Mouse (Mus musculus): ENCODE results near the gene Olfr765. TPM values are rescaled to one million over a fixed set of nuclear protein-coding genes. Genes with fewer than 3 reads are reported as not detected.

The Olfr765 gene
- polyA plus RNA-seq, 1 experiment from 2014 or later: not detected

GRCm38 (mm10) chr10:128996523-128997040 is 53.2 kb downstream of the Olfr765 start:
- H3K4me1 ChIP-seq (replicated peaks; ENCODE audit: insufficient read depth, low read length): no peaks in the 10 kb centered on the region
- H3K9ac ChIP-seq (ENCODE audit: low read depth, low read length): no peak overlapping the region
- no peaks in the 10 kb centered on the region for H3K36me3 ChIP-seq (ENCODE audit: insufficient read depth, low read length)
- H3K4me3 ChIP-seq (replicated peaks; ENCODE audit: low read depth, low read length): no peak overlapping the region
- no peak overlapping the region for H3K27ac ChIP-seq
- WGBS: 73% methylated on average over 4 of the region's 4 CpGs
- no peak for TF ChIP-seq CTCF (IDR thresholded peaks at IDR 0.05; ENCODE audit: low read depth)
- H3K9me3 ChIP-seq (replicated peaks; ENCODE audit: low read length): no peaks in the 10 kb centered on the region
- no peaks in the 10 kb centered on the region for H3K27me3 ChIP-seq (ENCODE audit: insufficient read depth, low read length)
- ATAC-seq (replicated peaks; ENCODE audit: low FRiP score, low read depth) (no peak; the same call in 1 of the 2 replicates), DNase-seq (ENCODE audit: low spot score) (no peak)
- H3K4me2 ChIP-seq (ENCODE audit: low read length): no peak overlapping the region

GRCm38 (mm10) chr10:128995796-128996195 is 54.0 kb downstream of the Olfr765 start:
- Histone ChIP-seq H3K9ac (ENCODE audit: low read depth, low read length) (no peak overlapping the region), H3K4me1 (replicated peaks; ENCODE audit: insufficient read depth, low read length) (no peaks in the 10 kb centered on the region), H3K27me3 (ENCODE audit: insufficient read depth, low read length) (no peaks in the 10 kb centered on the region), H3K4me2 (ENCODE audit: low read length) (no peak overlapping the region), H3K36me3 (ENCODE audit: insufficient read depth, low read length) (no peaks in the 10 kb centered on the region), H3K9me3 (replicated peaks; ENCODE audit: low read length) (no peaks in the 10 kb centered on the region), H3K4me3 (replicated peaks; ENCODE audit: low read depth, low read length) (no peak overlapping the region), H3K27ac (no peak overlapping the region)
- 87% methylated on average over 1 of the region's 1 CpGs for WGBS
- DNase-seq (ENCODE audit: low spot score): no peak
- TF ChIP-seq CTCF (IDR thresholded peaks at IDR 0.05; ENCODE audit: low read depth): no peak
- ATAC-seq (replicated peaks; ENCODE audit: low FRiP score, low read depth): 0 out of 2 replicates have a peak, but pooled peaks have one; percentile 29

Other genes with a start within 250 kb of the Olfr765 start
- 46.2 and 48.5 TPM in 2 replicates for gene Dnajc14, start 245.9 kb downstream of the Olfr765 start, polyA plus RNA-seq (2015; fragmentation: Nextera tagmentation; extraction: Ambion mirVana)
- 11.7 and 13.2 TPM in 2 replicates for gene Tmem198b, start 245.6 kb downstream of the Olfr765 start, polyA plus RNA-seq (2015; fragmentation: Nextera tagmentation; extraction: Ambion mirVana)
- gene Sarnp, start 232.7 kb downstream of the Olfr765 start, polyA plus RNA-seq (2015; fragmentation: Nextera tagmentation; extraction: Ambion mirVana): 164 and 175 TPM in 2 replicates
- gene Ormdl2, start 228.4 kb downstream of the Olfr765 start, polyA plus RNA-seq (2015; fragmentation: Nextera tagmentation; extraction: Ambion mirVana): 87.2 and 87.5 TPM in 2 replicates
- gene Gdf11, start 158.3 kb downstream of the Olfr765 start, polyA plus RNA-seq (2015; fragmentation: Nextera tagmentation; extraction: Ambion mirVana): 7.7 and 8.2 TPM in 2 replicates
- gene Cd63, start 149.0 kb downstream of the Olfr765 start, polyA plus RNA-seq (2015; fragmentation: Nextera tagmentation; extraction: Ambion mirVana): 1,350 and 1,394 TPM in 2 replicates
- 12.9 and 15.0 TPM in 2 replicates for gene Rdh5, start 127.1 kb downstream of the Olfr765 start, polyA plus RNA-seq (2015; fragmentation: Nextera tagmentation; extraction: Ambion mirVana)
- gene Bloc1s1, start 126.0 kb downstream of the Olfr765 start, polyA plus RNA-seq (2015; fragmentation: Nextera tagmentation; extraction: Ambion mirVana): 272 and 276 TPM in 2 replicates
- gene Itga7, start 116.2 kb downstream of the Olfr765 start, polyA plus RNA-seq (2015; fragmentation: Nextera tagmentation; extraction: Ambion mirVana): 3.8 TPM in 2 replicates
- 59.9 and 69.3 TPM in 2 replicates for gene Mettl7b, start 89.0 kb downstream of the Olfr765 start, polyA plus RNA-seq (2015; fragmentation: Nextera tagmentation; extraction: Ambion mirVana)
- gene Olfr9, start 60.6 kb downstream of the Olfr765 start, polyA plus RNA-seq (2015; fragmentation: Nextera tagmentation; extraction: Ambion mirVana): not detected in 2 replicates
- gene Olfr763, start 39.2 kb downstream of the Olfr765 start, polyA plus RNA-seq (2015; fragmentation: Nextera tagmentation; extraction: Ambion mirVana): not detected in 2 replicates
- gene Olfr764-ps1, start 10.1 kb downstream of the Olfr765 start, polyA plus RNA-seq (2015; fragmentation: Nextera tagmentation; extraction: Ambion mirVana): not detected in 2 replicates
- gene Olfr766-ps1, start 19.0 kb upstream of the Olfr765 start, polyA plus RNA-seq (2015; fragmentation: Nextera tagmentation; extraction: Ambion mirVana): not detected in 2 replicates
- gene Olfr767, start 32.9 kb upstream of the Olfr765 start, polyA plus RNA-seq (2015; fragmentation: Nextera tagmentation; extraction: Ambion mirVana): not detected in 2 replicates
- 0.04 TPM in 1 of 2 replicates, not detected in the other for gene Olfr768, start 49.4 kb upstream of the Olfr765 start, polyA plus RNA-seq (2015; fragmentation: Nextera tagmentation; extraction: Ambion mirVana)
- not detected in 2 replicates for gene Olfr769, start 67.9 kb upstream of the Olfr765 start, polyA plus RNA-seq (2015; fragmentation: Nextera tagmentation; extraction: Ambion mirVana)
- gene Olfr770, start 89.0 kb upstream of the Olfr765 start, polyA plus RNA-seq (2015; fragmentation: Nextera tagmentation; extraction: Ambion mirVana): not detected in 2 replicates
- not detected in 2 replicates for gene Olfr771, start 114.8 kb upstream of the Olfr765 start, polyA plus RNA-seq (2015; fragmentation: Nextera tagmentation; extraction: Ambion mirVana)
- not detected in 2 replicates for gene Olfr772, start 127.9 kb upstream of the Olfr765 start, polyA plus RNA-seq (2015; fragmentation: Nextera tagmentation; extraction: Ambion mirVana)
- gene Olfr773, start 137.4 kb upstream of the Olfr765 start, polyA plus RNA-seq (2015; fragmentation: Nextera tagmentation; extraction: Ambion mirVana): not detected in 2 replicates
- gene Olfr774, start 186.2 kb upstream of the Olfr765 start, polyA plus RNA-seq (2015; fragmentation: Nextera tagmentation; extraction: Ambion mirVana): not detected in 2 replicates
- not detected in 2 replicates for gene Olfr775, start 198.4 kb upstream of the Olfr765 start, polyA plus RNA-seq (2015; fragmentation: Nextera tagmentation; extraction: Ambion mirVana)
- gene Olfr776, start 209.1 kb upstream of the Olfr765 start, polyA plus RNA-seq (2015; fragmentation: Nextera tagmentation; extraction: Ambion mirVana): not detected in 2 replicates
- not detected in 2 replicates for gene Olfr777, start 221.5 kb upstream of the Olfr765 start, polyA plus RNA-seq (2015; fragmentation: Nextera tagmentation; extraction: Ambion mirVana)